Mouse (Mus musculus) kidney, postnatal 14 days (tissue): Measurements from ENCODE around the gene Naaa.

ENCODE experiments used
- DNase-seq: peaks from one replicate; pipeline ENCODE4 v3.0.0; 2022; ENCODE audit warnings: mixed read lengths

Gene Naaa

GRCm38 (mm10) chr5:92262646-92263045, 15.3 kb downstream of the Naaa start:
- no peak for DNase-seq

- DNase-seq: peak; percentile 13
Measured at GRCm38 (mm10) chr5:92256218-92256617, 21.8 kb downstream of the Naaa start, which contains the start of gene Ppef2. Gene Ppef2, minus strand, starts transcription at chr5:92256278.

DNA sequence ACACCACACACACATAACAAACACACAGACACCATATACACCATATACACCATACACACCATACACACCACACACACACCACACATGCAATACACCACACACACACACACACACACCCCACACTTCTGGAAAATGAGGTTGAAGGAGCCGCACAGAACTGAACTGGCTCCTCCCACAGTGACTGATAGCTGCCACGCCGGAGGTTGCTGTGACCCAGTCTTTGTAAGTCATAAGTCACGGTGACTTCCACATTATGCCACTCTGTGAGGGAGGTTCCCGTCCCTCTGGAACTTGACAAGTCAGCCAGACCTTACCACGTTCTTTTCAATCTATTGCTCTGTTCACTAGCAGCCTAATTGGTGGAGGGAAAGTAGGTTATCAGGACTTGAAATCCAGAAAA, 23.5 kb downstream of the Naaa start:
- DNase-seq: no peak

- DNase-seq: no peak
Measured at GRCm38 (mm10) chr5:92252797-92253343, 25.1 kb downstream of the Naaa start.

DNA sequence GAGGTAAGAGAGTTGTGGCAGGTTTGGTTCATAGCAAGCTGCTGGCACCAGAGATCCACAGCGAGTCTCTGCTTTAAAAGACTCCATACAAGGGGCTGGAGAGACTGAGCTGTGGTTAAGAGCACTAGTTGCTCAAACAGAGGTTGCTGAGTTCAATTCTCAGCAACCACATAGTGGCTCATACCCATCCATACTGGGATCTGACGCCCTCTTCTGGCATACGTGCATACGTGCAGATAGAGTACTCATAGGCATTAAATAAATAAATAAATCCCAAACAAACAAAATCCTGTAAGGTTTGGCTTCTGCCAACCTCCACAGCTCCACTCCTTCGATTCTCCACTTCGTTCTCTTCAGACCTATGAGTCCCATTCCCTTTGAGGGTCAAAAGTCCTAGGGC, 25.9 kb downstream of the Naaa start:
- no peak for DNase-seq

- DNase-seq: no peak
Measured at GRCm38 (mm10) chr5:92248614-92249013, 29.4 kb downstream of the Naaa start.

GRCm38 (mm10) chr5:92245483-92245882, 32.5 kb downstream of the Naaa start:
- no peak for DNase-seq

- no peak for DNase-seq
Measured at GRCm38 (mm10) chr5:92244900-92245299, 33.1 kb downstream of the Naaa start.

DNA sequence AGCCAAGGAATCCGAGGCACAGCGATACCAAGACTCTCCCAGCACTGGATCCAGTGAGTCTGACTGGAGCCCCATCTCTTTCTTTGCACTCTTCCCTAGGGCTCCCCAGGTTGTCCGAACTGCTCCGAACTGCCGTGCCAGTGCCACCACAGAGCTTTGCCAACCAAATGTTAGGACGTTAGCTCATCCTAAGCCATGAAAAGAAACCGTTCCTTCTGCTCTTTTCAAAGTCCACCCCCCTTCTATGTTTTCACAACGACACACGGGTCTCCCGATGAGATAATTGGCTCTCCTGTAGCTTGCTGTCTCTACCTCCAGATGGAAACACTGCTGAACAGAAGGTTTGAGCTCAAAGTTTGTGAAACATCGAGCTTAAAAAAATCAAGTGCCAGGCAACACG, 37.2 kb downstream of the Naaa start:
- no peak for DNase-seq

- DNase-seq: peak; percentile 80
Measured at GRCm38 (mm10) chr5:92239333-92240232, 38.4 kb downstream of the Naaa start.

GRCm38 (mm10) chr5:92234939-92235557, 42.9 kb downstream of the Naaa start:
- DNase-seq: no peak

DNA sequence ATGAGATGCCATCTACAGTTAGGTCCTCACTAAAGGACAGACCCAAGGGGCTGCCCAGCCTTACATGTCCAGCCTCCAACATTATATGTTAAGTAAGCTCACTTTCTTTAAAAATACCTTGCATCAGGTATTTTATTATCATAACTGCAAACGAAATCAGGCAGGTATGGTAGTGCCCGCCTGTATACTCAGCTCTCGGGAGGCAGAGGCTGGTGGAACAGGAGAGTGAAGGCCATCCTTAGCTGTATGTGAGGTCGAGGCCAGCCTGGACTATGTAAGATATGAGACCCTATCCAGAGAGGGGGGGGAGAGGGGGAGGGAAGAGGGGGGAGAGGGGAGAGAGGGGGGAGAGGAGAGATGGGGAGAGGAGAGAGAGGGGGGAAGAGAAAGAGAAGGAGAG, 44.6 kb downstream of the Naaa start:
- no peak for DNase-seq

DNA sequence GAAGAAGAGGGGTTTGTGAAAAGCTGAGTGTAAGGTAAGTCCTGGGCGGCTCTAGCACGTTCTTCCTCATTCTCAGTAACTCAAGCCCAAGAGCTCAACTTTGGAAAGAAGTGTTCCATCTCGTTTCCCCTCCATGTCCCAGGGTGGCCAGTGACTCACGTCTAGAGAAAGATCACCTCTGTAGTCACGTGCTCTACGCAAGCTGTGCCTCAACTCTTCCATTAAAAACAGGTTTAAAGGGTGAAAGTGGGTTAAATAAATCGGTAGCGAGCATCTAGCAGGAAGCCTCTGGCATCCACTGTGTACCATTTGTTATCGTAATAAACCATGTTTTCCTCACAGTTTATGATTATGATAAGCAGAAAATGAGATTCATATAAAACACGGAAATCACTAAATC, 46.1 kb downstream of the Naaa start:
- no peak for DNase-seq

DNA sequence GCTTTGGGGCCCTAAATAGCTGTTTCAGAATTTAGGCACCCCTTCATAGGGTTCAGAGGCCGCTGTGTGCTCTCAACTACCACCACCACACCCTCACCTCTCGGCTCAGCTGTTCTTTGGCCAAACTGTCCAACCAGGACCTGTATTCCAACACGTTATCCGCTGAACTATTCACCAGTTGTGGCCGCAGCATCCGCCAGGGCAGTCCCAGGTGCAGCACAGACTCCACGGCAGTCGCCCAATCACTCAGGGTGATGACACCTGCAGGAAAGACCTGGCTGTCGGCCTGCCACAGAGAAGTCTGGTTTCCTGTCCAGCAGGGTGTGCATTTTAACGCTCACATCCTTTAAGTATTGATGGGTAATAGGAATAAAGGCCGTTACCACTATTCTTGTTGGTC, 47.7 kb downstream of the Naaa start:
- no peak for DNase-seq

DNA sequence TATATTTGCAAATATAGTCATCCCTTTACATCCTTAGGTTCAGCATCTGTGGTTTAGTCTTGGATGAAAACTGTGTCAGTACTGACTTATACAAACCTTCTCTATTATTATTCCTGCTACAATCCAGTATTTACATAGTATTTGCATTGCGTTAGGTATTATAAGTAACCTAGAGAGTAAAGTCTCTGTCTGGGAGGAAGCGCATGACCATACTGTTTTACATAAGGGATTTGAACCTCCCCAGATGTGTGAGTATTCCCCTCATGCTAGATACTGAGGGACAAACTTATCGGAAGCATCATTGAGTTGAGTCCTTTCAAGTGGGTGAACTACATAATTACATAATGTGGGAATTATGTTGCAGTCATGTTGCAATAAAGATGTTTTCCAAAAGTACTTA, 48.5 kb downstream of the Naaa start:
- no peak for DNase-seq

DNA sequence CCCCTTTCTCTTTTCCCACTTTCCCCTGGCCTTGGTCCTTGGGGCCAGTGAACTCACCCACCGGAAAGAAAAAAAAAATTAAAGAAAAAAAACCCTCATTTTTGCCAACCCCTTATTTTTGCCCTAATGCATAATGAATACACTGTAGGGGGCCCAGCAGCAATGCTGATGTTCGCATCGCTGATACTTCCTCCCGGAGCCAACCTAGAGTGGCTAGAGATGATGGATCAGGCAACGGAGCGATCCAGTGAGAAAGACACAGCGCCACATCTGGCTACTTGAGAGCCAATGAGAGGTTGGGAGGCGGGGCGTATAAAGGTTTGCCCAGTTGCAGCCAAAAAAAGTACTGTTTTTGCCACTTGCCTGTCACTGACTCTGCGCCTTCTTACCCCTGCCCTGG, 49.2 kb downstream of the Naaa start:
- DNase-seq: no peak

DNA sequence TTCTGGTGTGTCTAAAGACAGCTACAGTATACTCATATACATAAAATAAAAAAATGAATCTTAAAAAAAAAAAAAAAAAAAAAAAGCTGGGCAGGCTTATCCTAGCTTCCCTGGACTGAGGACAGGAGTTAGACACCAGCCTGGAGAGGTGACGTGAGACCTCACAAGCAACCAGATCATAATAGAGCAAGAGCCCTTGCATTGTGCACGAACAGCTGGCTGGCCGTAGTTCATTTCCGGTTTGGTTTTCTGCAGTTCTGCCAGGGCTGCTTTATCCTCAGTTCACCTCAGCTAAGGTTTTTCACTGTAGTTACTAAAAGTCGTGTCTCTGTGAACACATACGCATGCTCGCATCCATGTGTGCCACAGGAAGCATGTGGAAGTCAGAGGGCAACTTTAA, 50.2 kb downstream of the Naaa start:
- DNase-seq: no peak

DNA sequence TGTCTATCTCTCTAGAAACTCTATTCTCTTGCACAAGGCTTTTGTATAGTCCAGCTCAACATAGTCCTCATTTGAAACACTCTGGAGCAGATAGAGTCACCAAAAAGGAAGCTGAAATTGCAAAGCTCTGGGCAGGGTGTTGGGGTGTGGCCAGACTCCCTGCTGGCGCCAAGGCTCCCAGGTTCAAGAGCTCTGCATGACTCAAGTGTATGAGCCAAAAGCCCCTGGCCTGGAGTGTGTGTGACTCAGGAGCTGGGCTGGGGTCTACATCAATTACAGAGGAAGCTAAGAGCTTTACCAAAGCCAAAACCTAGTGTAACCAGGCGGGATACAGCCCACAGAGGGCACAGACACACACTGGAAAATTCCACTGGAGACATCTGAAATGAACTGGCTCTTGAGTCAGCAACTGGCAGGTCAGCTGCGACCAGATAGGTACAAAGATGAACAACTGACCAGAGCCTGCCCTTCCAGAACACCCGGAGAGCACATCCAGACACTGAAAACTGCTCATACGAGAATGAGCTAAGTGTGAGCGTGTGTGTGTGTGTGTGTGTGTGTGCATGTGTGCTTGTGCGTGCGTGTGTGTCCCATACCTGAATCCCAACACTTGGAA, 57.6 kb downstream of the Naaa start:
- DNase-seq: no peak

- no peak for DNase-seq
Measured at GRCm38 (mm10) chr5:92219826-92220225, 58.1 kb downstream of the Naaa start.

GRCm38 (mm10) chr5:92218915-92219793, 58.8 kb downstream of the Naaa start:
- no peak for DNase-seq

GRCm38 (mm10) chr5:92215308-92215707, 62.7 kb downstream of the Naaa start, which contains the start of gene U90926:
Gene U90926, minus strand, starts transcription at chr5:92215408.
- DNase-seq: no peak

GRCm38 (mm10) chr5:92212231-92212630, 65.7 kb downstream of the Naaa start:
- DNase-seq: no peak
